ENCODE assay signal across 12 mouse cellular contexts in the genomic region with DNA sequence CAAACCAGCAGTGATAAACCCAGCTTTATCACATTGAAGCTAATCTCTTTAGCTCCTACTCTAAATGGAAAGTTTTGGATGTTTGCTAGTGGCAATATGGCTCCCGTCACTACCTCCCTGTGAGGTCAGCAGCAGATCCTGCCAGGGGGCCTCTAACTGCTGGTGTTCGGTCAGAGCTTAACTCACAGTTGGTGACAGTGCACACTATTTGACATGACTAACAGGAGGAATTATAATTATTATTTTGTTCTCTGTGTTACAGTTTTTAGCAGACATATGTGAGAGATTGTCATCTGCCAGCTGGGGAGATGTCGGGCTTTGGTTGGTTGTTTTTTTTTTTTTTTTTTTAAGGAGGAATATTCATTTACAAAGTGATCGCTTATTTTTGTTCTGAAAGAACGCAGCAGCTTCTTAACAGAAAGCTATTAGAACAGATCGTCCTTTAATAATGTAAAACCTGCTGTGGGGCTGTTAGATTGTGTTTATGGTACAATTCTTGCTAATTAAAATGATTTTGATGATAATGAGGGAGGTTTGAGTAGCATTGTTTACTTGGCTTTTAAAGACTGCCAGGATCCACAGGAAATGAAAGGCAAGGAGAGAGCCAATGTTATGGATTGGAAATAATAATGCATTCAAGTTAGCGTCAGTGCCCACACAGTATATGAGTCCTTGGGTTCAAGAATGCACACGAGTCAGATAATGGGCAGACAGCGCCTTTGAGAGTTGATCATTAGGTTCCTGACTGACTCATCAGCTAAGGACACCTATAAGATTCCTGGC.
DNase-seq lines count a peak whose midpoint lies in the region; ATAC-seq and TF ChIP-seq lines count a peak whose summit lies in the region.
"Had no signal": no experiment of that assay in that cellular context is flagged by ENCODE, and none has a peak within 500 bp of the region (broad histone marks: within the 10 kb centered on the region; RNA-seq: fewer than 3 reads in every experiment).

No protein-coding gene starts in this region.

- H3K9ac ChIP-seq in forebrain, embryonic 11.5 days (ENCODE audit: low read length) = no peak overlapping the region
- H3K9ac ChIP-seq in kidney, embryonic 14.5 days (ENCODE audit: low read depth, low read length) = no peak overlapping the region
- H3K9ac ChIP-seq in stomach, postnatal 0 days (ENCODE audit: low read length) = no peak overlapping the region
- H3K9ac ChIP-seq: intestine, embryonic 15.5 days had no signal

- DNase-seq in forebrain, embryonic 10.5 days (ENCODE audit: extremely low spot score, low spot score) = no peak
- no peak for DNase-seq in forebrain, embryonic 11.5 days (ENCODE audit: low spot score)
- DNase-seq in kidney, postnatal 10 days = no peak
- DNase-seq in retina, postnatal 1 day = peak; percentile 36
- no peak for DNase-seq in retina, embryonic 14.5 days (ENCODE audit: low spot score)
- no peak for DNase-seq in stomach, postnatal 0 days (ENCODE audit: low spot score)
- DNase-seq: adrenal gland, adult 2 months; gastrocnemius, adult 2 months had no signal

- H3K4me1 ChIP-seq in forebrain, embryonic 10.5 days = peaks cover 39% of the 10 kb centered on the region
- peaks cover 5% of the 10 kb centered on the region; the same call in 1 of the 2 replicates for H3K4me1 ChIP-seq in forebrain, embryonic 11.5 days (replicated peaks; ENCODE audit: control insufficient read depth, insufficient read depth, low read length)
- peaks cover 12% of the 10 kb centered on the region for H3K4me1 ChIP-seq in kidney, embryonic 14.5 days (ENCODE audit: control insufficient read depth, insufficient read depth, low read length)
- 0 out of 2 replicates have a peak, but pooled peaks cover 3% of the 10 kb centered on the region for H3K4me1 ChIP-seq in stomach, postnatal 0 days (replicated peaks; ENCODE audit: control insufficient read depth, insufficient read depth)

- TF ChIP-seq CTCF in stomach, postnatal 0 days (IDR thresholded peaks at IDR 0.05; ENCODE audit: low read depth) = no peak

- no peak for ATAC-seq in forebrain, embryonic 11.5 days (replicated peaks; ENCODE audit: low FRiP score)
- ATAC-seq in kidney, embryonic 14.5 days (ENCODE audit: low FRiP score, low TSS enrichment) = peak; percentile 55; the same call in 1 of the 2 replicates
- no peak for ATAC-seq in activated CD4-positive, CD25-positive, alpha-beta regulatory T cell, adult 4 months
- no peak for ATAC-seq in stomach, postnatal 0 days (ENCODE audit: low FRiP score, low TSS enrichment)

- WGBS in forebrain, embryonic 10.5 days = 59% methylated on average over 9 of the region's 9 CpGs
- 37% methylated on average over 9 of the region's 9 CpGs for WGBS in forebrain, embryonic 11.5 days
- 73% methylated on average over 9 of the region's 9 CpGs for WGBS in kidney, embryonic 14.5 days
- WGBS in stomach, postnatal 0 days = 63% methylated on average over 9 of the region's 9 CpGs

- H3K27ac ChIP-seq in forebrain, embryonic 10.5 days = 0 out of 2 replicates have a peak overlapping the region, but pooled peaks have one; percentile 20
- H3K27ac ChIP-seq in forebrain, embryonic 11.5 days (ENCODE audit: low read depth, low read length) = no peak overlapping the region
- no peak overlapping the region for H3K27ac ChIP-seq in kidney, embryonic 14.5 days (ENCODE audit: low read depth, low read length)
- no peak overlapping the region for H3K27ac ChIP-seq in stomach, postnatal 0 days (replicated peaks)
- H3K27ac ChIP-seq: intestine, embryonic 15.5 days had no signal

- no peaks in the 10 kb centered on the region for H3K36me3 ChIP-seq in forebrain, embryonic 10.5 days (replicated peaks)
- H3K36me3 ChIP-seq in forebrain, embryonic 11.5 days (ENCODE audit: control insufficient read depth, insufficient read depth, low read length) = no peaks in the 10 kb centered on the region
- no peaks in the 10 kb centered on the region for H3K36me3 ChIP-seq in kidney, embryonic 14.5 days (ENCODE audit: control insufficient read depth, insufficient read depth, low read length)
- H3K36me3 ChIP-seq in stomach, postnatal 0 days (ENCODE audit: control insufficient read depth, insufficient read depth, low read length) = no peaks in the 10 kb centered on the region
- H3K36me3 ChIP-seq: intestine, embryonic 15.5 days had no signal

- no peaks in the 10 kb centered on the region for H3K9me3 ChIP-seq in forebrain, embryonic 10.5 days
- H3K9me3 ChIP-seq in forebrain, embryonic 11.5 days (ENCODE audit: control insufficient read depth, low read length) = no peaks in the 10 kb centered on the region
- no peaks in the 10 kb centered on the region for H3K9me3 ChIP-seq in kidney, embryonic 14.5 days (ENCODE audit: control insufficient read depth, low read length)
- no peaks in the 10 kb centered on the region for H3K9me3 ChIP-seq in stomach, postnatal 0 days (ENCODE audit: control insufficient read depth, low read length)
- H3K9me3 ChIP-seq: intestine, embryonic 15.5 days had no signal

- no peak overlapping the region for H3K4me2 ChIP-seq in forebrain, embryonic 11.5 days (ENCODE audit: low read depth, low read length, severe bottlenecking)
- H3K4me2 ChIP-seq in kidney, embryonic 14.5 days (replicated peaks; ENCODE audit: low read depth, low read length) = no peak overlapping the region
- no peak overlapping the region for H3K4me2 ChIP-seq in stomach, postnatal 0 days (replicated peaks; ENCODE audit: low read depth)
- H3K4me2 ChIP-seq: intestine, embryonic 15.5 days; midbrain, embryonic 11.5 days had no signal

- no peak overlapping the region for H3K4me3 ChIP-seq in forebrain, embryonic 10.5 days
- H3K4me3 ChIP-seq in forebrain, embryonic 11.5 days (ENCODE audit: low read depth, low read length) = no peak overlapping the region
- no peak overlapping the region for H3K4me3 ChIP-seq in kidney, embryonic 14.5 days (ENCODE audit: low read length)
- H3K4me3 ChIP-seq in stomach, postnatal 0 days (ENCODE audit: low read depth, low read length) = no peak overlapping the region
- H3K4me3 ChIP-seq: gastrocnemius, adult 2 months; intestine, embryonic 15.5 days had no signal

- H3K27me3 ChIP-seq in forebrain, embryonic 10.5 days (ENCODE audit: poor library complexity, severe bottlenecking) = peaks cover 30% of the 10 kb centered on the region
- no peaks in the 10 kb centered on the region for H3K27me3 ChIP-seq in forebrain, embryonic 11.5 days (ENCODE audit: control insufficient read depth, insufficient read depth, low read length)
- H3K27me3 ChIP-seq in kidney, embryonic 14.5 days (ENCODE audit: control insufficient read depth, insufficient read depth, low read length) = no peaks in the 10 kb centered on the region
- no peaks in the 10 kb centered on the region for H3K27me3 ChIP-seq in stomach, postnatal 0 days (ENCODE audit: control insufficient read depth, insufficient read depth, low read length)
- H3K27me3 ChIP-seq: intestine, embryonic 15.5 days had no signal

- no peak for TF ChIP-seq EP300 in stomach, postnatal 0 days (optimal IDR thresholded peaks at IDR 0.05)
